In genomic region chr11:100912401-100913155, GRCm38 (mm10) we compare ENCODE assay signal across 14 mouse cellular contexts. TPM values are rescaled to one million over a fixed set of nuclear protein-coding genes. Genes with fewer than 3 reads are reported as not detected.
DNase-seq lines count a peak whose midpoint lies in the region; ATAC-seq and TF ChIP-seq lines count a peak whose summit lies in the region.
"Had no signal": no experiment of that assay in that cellular context is flagged by ENCODE, and none has a peak within 500 bp of the region (broad histone marks: within the 10 kb centered on the region; RNA-seq: fewer than 3 reads in every experiment).

No protein-coding gene starts in this region.

- peaks cover 24% of the 10 kb centered on the region for H3K36me3 ChIP-seq in C2C12 (ENCODE audit: control insufficient read depth, insufficient read depth)
- peaks cover 44% of the 10 kb centered on the region for H3K36me3 ChIP-seq in heart, embryonic 12.5 days
- peaks cover 37% of the 10 kb centered on the region for H3K36me3 ChIP-seq in intestine, postnatal 0 days (ENCODE audit: control insufficient read depth, insufficient read depth)
- no peaks in the 10 kb centered on the region; the same call in 1 of the 2 replicates for H3K36me3 ChIP-seq in forebrain, embryonic 10.5 days (replicated peaks)

- intact Hi-C loops in heart, postnatal 36 days (cut with DNase I), result no loop called here

- H3K27me3 ChIP-seq in C2C12 (ENCODE audit: control insufficient read depth, insufficient read depth, insufficient read length), result no peaks in the 10 kb centered on the region
- H3K27me3 ChIP-seq in heart, embryonic 12.5 days (replicated peaks), result no peaks in the 10 kb centered on the region
- no peaks in the 10 kb centered on the region for H3K27me3 ChIP-seq in intestine, postnatal 0 days (replicated peaks; ENCODE audit: control insufficient read depth, insufficient read depth, low read length)
- no peaks in the 10 kb centered on the region for H3K27me3 ChIP-seq in forebrain, embryonic 10.5 days (ENCODE audit: poor library complexity, severe bottlenecking)
- H3K27me3 ChIP-seq: hindbrain, embryonic 13.5 days; liver, embryonic 13.5 days; midbrain, embryonic 12.5 days had no signal

- no peak overlapping the region for H3K4me3 ChIP-seq in C2C12 (ENCODE audit: insufficient read depth, poor library complexity, severe bottlenecking)
- no peak overlapping the region for H3K4me3 ChIP-seq in heart, embryonic 12.5 days
- no peak overlapping the region for H3K4me3 ChIP-seq in intestine, postnatal 0 days (ENCODE audit: low read depth, low read length)
- no peak overlapping the region for H3K4me3 ChIP-seq in forebrain, embryonic 10.5 days
- H3K4me3 ChIP-seq: hindbrain, embryonic 13.5 days; liver, embryonic 13.5 days; midbrain, embryonic 12.5 days had no signal

- peak; percentile 66; the same call in 1 of the 2 replicates for ATAC-seq in heart, embryonic 12.5 days (ENCODE audit: insufficient number of reproducible peaks, low FRiP score)
- no peak for ATAC-seq in intestine, postnatal 0 days

- H3K4me1 ChIP-seq in heart, embryonic 12.5 days (replicated peaks), result peaks cover 13% of the 10 kb centered on the region
- H3K4me1 ChIP-seq in intestine, postnatal 0 days (replicated peaks; ENCODE audit: control insufficient read depth, insufficient read depth, low read length), result 0 out of 2 replicates have a peak, but pooled peaks cover 3% of the 10 kb centered on the region
- H3K4me1 ChIP-seq in forebrain, embryonic 10.5 days, result no peaks in the 10 kb centered on the region
- H3K4me1 ChIP-seq: hindbrain, embryonic 13.5 days; midbrain, embryonic 12.5 days had no signal

- H3K79me3 ChIP-seq in C2C12 (ENCODE audit: low read depth), result no peaks in the 10 kb centered on the region

- peak overlapping the region; percentile 29 for H3K4me2 ChIP-seq in heart, embryonic 12.5 days
- no peak overlapping the region for H3K4me2 ChIP-seq in intestine, postnatal 0 days (replicated peaks; ENCODE audit: low read depth)
- H3K4me2 ChIP-seq: hindbrain, embryonic 13.5 days; liver, embryonic 13.5 days; midbrain, embryonic 12.5 days had no signal

- peak overlapping the region; percentile 82 for H3K27ac ChIP-seq in heart, embryonic 12.5 days (ENCODE audit: poor library complexity, severe bottlenecking)
- peak overlapping the region; percentile 28; the same call in 1 of the 2 replicates for H3K27ac ChIP-seq in intestine, postnatal 0 days (ENCODE audit: low read depth, low read length)
- no peak overlapping the region for H3K27ac ChIP-seq in forebrain, embryonic 10.5 days
- H3K27ac ChIP-seq: hindbrain, embryonic 13.5 days; liver, embryonic 13.5 days; midbrain, embryonic 12.5 days had no signal

- peaks cover 4% of the 10 kb centered on the region for H3K79me2 ChIP-seq in C2C12 (ENCODE audit: control insufficient read depth, insufficient read depth)

- peak overlapping the region; percentile 43; the same call in 1 of the 2 replicates for H3K9ac ChIP-seq in heart, embryonic 12.5 days
- H3K9ac ChIP-seq in intestine, postnatal 0 days (ENCODE audit: low read depth, low read length), result no peak overlapping the region
- H3K9ac ChIP-seq: hindbrain, embryonic 13.5 days; liver, embryonic 13.5 days; midbrain, embryonic 12.5 days had no signal

- peaks cover 4% of the 10 kb centered on the region; the same call in 1 of the 2 replicates for H3K9me3 ChIP-seq in heart, embryonic 12.5 days (replicated peaks)
- no peaks in the 10 kb centered on the region for H3K9me3 ChIP-seq in intestine, postnatal 0 days (ENCODE audit: control insufficient read depth)
- no peaks in the 10 kb centered on the region for H3K9me3 ChIP-seq in forebrain, embryonic 10.5 days
- H3K9me3 ChIP-seq: hindbrain, embryonic 13.5 days; midbrain, embryonic 12.5 days had no signal

- TF ChIP-seq CTCF in C2C12 (IDR thresholded peaks at IDR 0.05; ENCODE audit: control insufficient read depth, insufficient read depth, insufficient read length), result no peak
- TF ChIP-seq CTCF in intestine, postnatal 0 days (IDR thresholded peaks at IDR 0.05; ENCODE audit: low read depth), result no peak

- H3ac ChIP-seq in C2C12 (ENCODE audit: control insufficient read depth, insufficient read length, low read depth), result peak overlapping the region; percentile 13

- 42% methylated on average over 17 of the region's 17 CpGs for WGBS in heart, embryonic 12.5 days
- WGBS in intestine, postnatal 0 days, result 65% methylated on average over 17 of the region's 17 CpGs
- 93% methylated on average over 17 of the region's 17 CpGs for WGBS in forebrain, embryonic 10.5 days

- peak; percentile 93 for DNase-seq in heart, adult 11 months
- no peak for DNase-seq in heart, postnatal 36 days
- DNase-seq in forebrain, embryonic 10.5 days (ENCODE audit: extremely low spot score, low spot score), result no peak
- no peak for DNase-seq in embryo, embryonic 11 days
- DNase-seq in kidney, adult 11 months, result no peak
- DNase-seq: kidney, postnatal 14 days; liver, embryonic 13.5 days; retina, postnatal 1 day; thymus, postnatal 14 days had no signal

TF ChIP-seq in C2C12, 6 proteins besides CTCF, POLR2A, EP300 and RAD21:
- TF ChIP-seq CEBPB (IDR thresholded peaks at IDR 0.05; ENCODE audit: low read depth) (no peak), MAX (IDR thresholded peaks at IDR 0.05) (no peak), FOSL1 (IDR thresholded peaks at IDR 0.05; ENCODE audit: insufficient read depth, low read length, poor library complexity, severe bottlenecking) (no peak), MYOD1 (IDR thresholded peaks at IDR 0.05; ENCODE audit: control insufficient read depth, insufficient read length, low read depth) (no peak), USF1 (IDR thresholded peaks at IDR 0.05; ENCODE audit: low read depth) (no peak), MYOG (IDR thresholded peaks at IDR 0.05; ENCODE audit: control insufficient read depth, extremely low read depth, insufficient read length) (no peak)

RNA-seq across cellular contexts. Expression of gene Stat3, which starts 26.8 kb away (rescaled TPM):
- 10 to 100 TPM; 93.5 to 93.9 TPM for total RNA-seq in heart, postnatal 36 days (2021)
- 36.1 TPM for polyA plus RNA-seq in C2C12 (2012; fragmentation: generic; extraction: Trizol)
- polyA plus RNA-seq in heart, embryonic 12.5 days (2016; fragmentation: Nextera tagmentation; extraction: Ambion mirVana), result 60.0 and 63.2 TPM in 2 replicates
- 61.2 and 68.6 TPM in 2 replicates for polyA plus RNA-seq in intestine, postnatal 0 days (2015; fragmentation: Nextera tagmentation; extraction: Ambion mirVana)
- polyA plus RNA-seq in forebrain, embryonic 10.5 days (2016; fragmentation: Nextera tagmentation; extraction: Ambion mirVana), result 15.0 and 15.6 TPM in 2 replicates

RNA-seq across cellular contexts. Expression of gene Stat5a, which starts 53.4 kb away (rescaled TPM):
- 10 to 100 TPM; 19.8 to 24.1 TPM for total RNA-seq in heart, postnatal 36 days (2021)
- 13.3 TPM for polyA plus RNA-seq in C2C12 (2012; fragmentation: generic; extraction: Trizol)
- polyA plus RNA-seq in heart, embryonic 12.5 days (2016; fragmentation: Nextera tagmentation; extraction: Ambion mirVana), result 6.6 and 8.3 TPM in 2 replicates
- 4.8 TPM in 2 replicates for polyA plus RNA-seq in intestine, postnatal 0 days (2015; fragmentation: Nextera tagmentation; extraction: Ambion mirVana)
- polyA plus RNA-seq in forebrain, embryonic 10.5 days (2016; fragmentation: Nextera tagmentation; extraction: Ambion mirVana), result 1.7 TPM in 2 replicates

RNA-seq across cellular contexts. Expression of gene Cavin1, which starts 58.1 kb away (rescaled TPM):
- 100 to 1,000 TPM; 239 to 258 TPM for total RNA-seq in heart, postnatal 36 days (2021)
- polyA plus RNA-seq in C2C12 (2012; fragmentation: generic; extraction: Trizol), result 418 TPM
- polyA plus RNA-seq in heart, embryonic 12.5 days (2016; fragmentation: Nextera tagmentation; extraction: Ambion mirVana), result 342 and 348 TPM in 2 replicates
- 191 and 207 TPM in 2 replicates for polyA plus RNA-seq in intestine, postnatal 0 days (2015; fragmentation: Nextera tagmentation; extraction: Ambion mirVana)
- polyA plus RNA-seq in forebrain, embryonic 10.5 days (2016; fragmentation: Nextera tagmentation; extraction: Ambion mirVana), result 16.1 and 16.6 TPM in 2 replicates

Comparison
In these comparisons a context has a peak if more than half of its experiments do, and no peak if none do; other contexts are left out.
1. RNA of gene Cavin1, which starts 58.1 kb away (polyA plus RNA-seq): 418 TPM in C2C12 (single experiment), 342 to 348 TPM in heart, embryonic 12.5 days and 191 to 207 TPM in intestine, postnatal 0 days; 16.1 to 16.6 TPM in forebrain, embryonic 10.5 days; every median in the first group is over 10 times any median in the second.